Mouse (Mus musculus) liver, embryonic 12.5 days (tissue): ENCODE measurements at regions not wholly inside any gene's neighbourhood (a gene's known extent, or its start where the extent isn't known, plus 50 kb on each side); places are given as distances from the start of the nearest gene placed in this dataset.

Experiments used
- ATAC-seq: fragments of 200-750 bp; cut with Nextera tagmentation; 2 replicates; pipeline ENCODE4 v1.8.0; 2017; ENCODE audit warnings: moderate number of reproducible peaks, mild to moderate bottlenecking, moderate library complexity
- H3K27ac ChIP-seq: fragments of 300-500 bp; sonication (generic); 2 replicates; pipeline ENCODE4 v1.5.1; 2016; ENCODE audit warnings: mild to moderate bottlenecking
- H3K27me3 ChIP-seq: fragments of 300-500 bp; sonication (generic); replicated peaks from 2 replicates; pipeline ENCODE4 v1.6.1; 2016; ENCODE audit warnings: mild to moderate bottlenecking, moderate library complexity
- H3K36me3 ChIP-seq: fragments of 300-500 bp; sonication (generic); 2 replicates; pipeline ENCODE4 v1.6.1; 2016; ENCODE audit warnings: mild to moderate bottlenecking, moderate library complexity
- H3K4me1 ChIP-seq: fragments of 300-500 bp; sonication (generic); 2 replicates; pipeline ENCODE4 v1.6.1; 2016
- H3K4me2 ChIP-seq: fragments of 300-500 bp; sonication (generic); 2 replicates; pipeline ENCODE4 v1.6.1; 2016; ENCODE audit warnings: mild to moderate bottlenecking, moderate library complexity
- H3K4me3 ChIP-seq: fragments of 300-500 bp; sonication (generic); 2 replicates; pipeline ENCODE4 v1.5.1; 2016; ENCODE audit warnings: mild to moderate bottlenecking, moderate library complexity
- H3K9ac ChIP-seq: fragments of 300-500 bp; sonication (generic); 2 replicates; pipeline ENCODE4 v1.6.1; 2016; ENCODE audit warnings: mild to moderate bottlenecking, moderate library complexity
- H3K9me3 ChIP-seq: fragments of 300-500 bp; sonication (generic); replicated peaks from 2 replicates; pipeline ENCODE4 v1.6.1; 2016; ENCODE audit warnings: mild to moderate bottlenecking, moderate library complexity
- WGBS: fragments of 180-500 bp; shearing (Covaris S2); methylation state at CpG from one replicate; pipeline ENCODE4 v1.1.7; 2016; ENCODE audit not compliant: insufficient replicate concordance; 5-methylcytosine and 5-hydroxymethylcytosine counted together

GRCm38 (mm10) chr2:45793561-45793960 is 676.4 kb upstream of the Zeb2 start:
- Histone ChIP-seq H3K36me3 (no peaks in the 10 kb centered on the region), H3K27me3 (no peaks in the 10 kb centered on the region), H3K4me3 (no peak overlapping the region), H3K9ac (no peak overlapping the region), H3K4me2 (no peak overlapping the region), H3K27ac (no peak overlapping the region), H3K9me3 (no peaks in the 10 kb centered on the region), H3K4me1 (no peaks in the 10 kb centered on the region)
- ATAC-seq, result no peak
- WGBS, result 67% methylated on average over 3 of the region's 3 CpGs

DNA sequence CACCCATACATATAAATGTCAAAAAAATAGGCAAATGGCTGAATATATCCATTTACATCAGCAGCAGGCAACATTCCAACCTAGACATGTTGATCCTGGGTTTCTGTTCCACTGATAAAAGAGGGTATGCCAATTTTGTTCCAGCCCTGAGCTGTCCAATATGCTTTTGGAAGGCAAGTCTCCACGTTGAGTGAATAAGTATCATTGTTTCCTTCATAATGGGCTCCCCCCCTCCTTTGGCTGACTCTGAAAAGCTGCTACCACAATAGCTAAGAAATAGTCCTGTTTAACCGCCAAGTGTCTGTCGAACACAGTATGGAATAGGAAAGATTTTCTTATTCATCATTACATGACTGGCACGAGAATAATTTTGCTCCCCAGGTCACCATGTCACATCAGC is 672.5 kb upstream of the Zeb2 start:
- Histone ChIP-seq H3K4me3 (no peak overlapping the region), H3K27me3 (no peaks in the 10 kb centered on the region), H3K9me3 (no peaks in the 10 kb centered on the region), H3K27ac (no peak overlapping the region), H3K4me1 (no peaks in the 10 kb centered on the region), H3K4me2 (no peak overlapping the region), H3K36me3 (no peaks in the 10 kb centered on the region), H3K9ac (no peak overlapping the region)
- no peak for ATAC-seq
- 57% methylated on average over 4 of the region's 4 CpGs for WGBS

GRCm38 (mm10) chr2:45787732-45788390 is 670.7 kb upstream of the Zeb2 start:
- no peak for ATAC-seq
- no peak overlapping the region for H3K9ac ChIP-seq
- no peaks in the 10 kb centered on the region for H3K4me1 ChIP-seq
- 63% methylated on average over 16 of the region's 16 CpGs for WGBS
- H3K9me3 ChIP-seq, result no peaks in the 10 kb centered on the region
- H3K27ac ChIP-seq, result no peak overlapping the region
- no peak overlapping the region for H3K4me3 ChIP-seq
- H3K36me3 ChIP-seq, result no peaks in the 10 kb centered on the region
- H3K4me2 ChIP-seq, result no peak overlapping the region
- H3K27me3 ChIP-seq, result no peaks in the 10 kb centered on the region

GRCm38 (mm10) chr2:45786787-45787186 is 669.6 kb upstream of the Zeb2 start:
- Histone ChIP-seq H3K9ac (no peak overlapping the region), H3K4me1 (no peaks in the 10 kb centered on the region), H3K4me3 (no peak overlapping the region), H3K27ac (no peak overlapping the region), H3K27me3 (no peaks in the 10 kb centered on the region), H3K9me3 (no peaks in the 10 kb centered on the region), H3K36me3 (no peaks in the 10 kb centered on the region), H3K4me2 (no peak overlapping the region)
- no peak for ATAC-seq
- 68% methylated on average over 6 of the region's 6 CpGs for WGBS

- no peak for ATAC-seq
- no peaks in the 10 kb centered on the region for H3K9me3 ChIP-seq
- H3K4me1 ChIP-seq, result no peaks in the 10 kb centered on the region
- WGBS, result 58% methylated on average over 2 of the region's 2 CpGs
- no peaks in the 10 kb centered on the region for H3K36me3 ChIP-seq
- no peak overlapping the region for H3K4me3 ChIP-seq
- H3K9ac ChIP-seq, result no peak overlapping the region
- H3K27me3 ChIP-seq, result no peaks in the 10 kb centered on the region
- H3K27ac ChIP-seq, result no peak overlapping the region
- no peak overlapping the region for H3K4me2 ChIP-seq
Measured at GRCm38 (mm10) chr2:45785684-45786083, 668.5 kb upstream of the Zeb2 start.

DNA sequence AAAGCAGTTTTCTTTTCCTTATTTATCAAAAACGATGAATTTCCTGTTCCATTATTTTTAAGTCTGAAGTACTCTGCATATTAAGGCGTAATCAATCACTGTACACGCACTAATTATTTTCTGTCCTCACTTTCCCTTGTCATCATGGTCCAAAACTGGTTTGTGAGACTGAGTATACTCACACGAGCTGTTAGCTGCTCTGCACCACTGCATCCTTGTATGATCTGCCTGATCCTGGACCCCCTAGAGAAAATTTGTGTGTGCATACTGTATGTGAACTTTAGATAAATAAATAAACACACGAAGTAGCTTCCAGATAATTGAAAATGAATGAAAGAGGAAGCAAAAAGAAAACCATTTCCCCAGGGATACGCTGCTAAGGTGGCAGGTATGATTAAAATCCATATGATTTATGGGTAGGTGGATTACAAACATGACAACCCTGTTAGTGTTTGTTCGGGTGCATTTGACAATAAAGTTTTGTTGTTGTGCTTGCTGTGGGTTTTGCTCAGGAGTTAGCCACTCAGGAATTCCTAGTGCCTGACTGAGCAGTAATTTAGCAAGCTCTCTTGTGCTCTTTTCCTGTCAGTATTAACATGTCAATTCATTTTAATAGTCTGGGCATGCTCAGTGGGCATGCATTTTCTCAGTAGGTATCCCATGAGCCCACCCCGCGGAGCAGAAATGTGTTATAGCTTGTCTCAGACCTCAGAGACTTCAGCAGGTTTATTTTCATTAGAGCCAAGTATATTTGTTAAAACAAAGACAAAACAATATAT is 666.6 kb upstream of the Zeb2 start:
- no peaks in the 10 kb centered on the region for H3K4me1 ChIP-seq
- ATAC-seq, result no peak
- H3K36me3 ChIP-seq, result no peaks in the 10 kb centered on the region
- H3K9ac ChIP-seq, result no peak overlapping the region
- no peaks in the 10 kb centered on the region for H3K27me3 ChIP-seq
- 65% methylated on average over 9 of the region's 9 CpGs for WGBS
- H3K27ac ChIP-seq, result no peak overlapping the region
- H3K4me3 ChIP-seq, result no peak overlapping the region
- H3K9me3 ChIP-seq, result no peaks in the 10 kb centered on the region
- H3K4me2 ChIP-seq, result no peak overlapping the region

DNA sequence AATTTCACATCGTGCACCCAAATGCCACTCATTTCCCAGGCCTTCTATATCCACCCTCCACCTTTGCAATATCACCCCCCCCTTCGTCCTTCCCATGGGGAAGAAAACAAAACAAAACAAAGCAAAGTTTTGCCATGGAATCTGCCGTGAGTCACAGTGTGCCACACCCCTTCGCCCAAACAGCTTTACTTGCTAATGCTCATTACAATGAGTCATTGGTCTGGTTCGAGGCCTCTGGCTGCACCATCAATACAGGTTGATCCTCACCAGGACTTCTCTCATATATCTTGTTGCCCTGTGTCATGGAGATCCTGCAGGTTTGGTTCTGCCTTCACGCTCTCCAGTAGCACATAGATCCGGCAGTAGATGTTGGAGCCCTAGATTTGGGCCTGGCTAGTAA is 660.3 kb upstream of the Zeb2 start:
- no peak overlapping the region for H3K27ac ChIP-seq
- no peaks in the 10 kb centered on the region for H3K27me3 ChIP-seq
- no peaks in the 10 kb centered on the region for H3K9me3 ChIP-seq
- H3K4me1 ChIP-seq, result no peaks in the 10 kb centered on the region
- H3K36me3 ChIP-seq, result no peaks in the 10 kb centered on the region
- no peak overlapping the region for H3K9ac ChIP-seq
- H3K4me2 ChIP-seq, result no peak overlapping the region
- H3K4me3 ChIP-seq, result no peak overlapping the region
- WGBS, result 81% methylated on average over 7 of the region's 7 CpGs
- no peak for ATAC-seq

GRCm38 (mm10) chr2:45776485-45777135 is 659.4 kb upstream of the Zeb2 start:
- no peaks in the 10 kb centered on the region for H3K27me3 ChIP-seq
- H3K36me3 ChIP-seq, result no peaks in the 10 kb centered on the region
- no peak overlapping the region for H3K27ac ChIP-seq
- ATAC-seq, result no peak
- 78% methylated on average over 17 of the region's 17 CpGs for WGBS
- H3K4me3 ChIP-seq, result no peak overlapping the region
- H3K4me1 ChIP-seq, result no peaks in the 10 kb centered on the region
- no peak overlapping the region for H3K4me2 ChIP-seq
- H3K9ac ChIP-seq, result no peak overlapping the region
- H3K9me3 ChIP-seq, result no peaks in the 10 kb centered on the region

DNA sequence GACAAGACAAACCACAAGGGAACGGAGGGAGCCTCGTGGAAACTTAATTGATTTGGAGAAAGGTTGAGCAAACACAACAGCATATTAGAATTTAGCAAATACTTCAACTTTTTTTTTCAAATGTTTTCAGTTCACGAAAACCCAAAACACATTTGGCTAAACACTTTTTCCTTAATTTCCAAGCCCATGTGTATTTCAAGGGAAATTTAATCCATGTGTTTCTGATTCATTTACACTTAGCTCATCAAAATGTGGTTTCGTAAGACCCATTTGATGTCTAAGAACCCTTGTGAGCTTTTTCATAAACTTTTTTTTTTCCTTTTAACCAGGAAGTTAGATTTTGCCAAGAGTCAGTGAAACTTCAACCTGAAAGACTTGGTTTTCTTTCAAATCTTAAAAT is 658.5 kb upstream of the Zeb2 start:
- Histone ChIP-seq H3K36me3 (no peaks in the 10 kb centered on the region), H3K27ac (no peak overlapping the region), H3K9me3 (no peaks in the 10 kb centered on the region), H3K4me3 (no peak overlapping the region), H3K4me1 (no peaks in the 10 kb centered on the region), H3K9ac (no peak overlapping the region), H3K27me3 (no peaks in the 10 kb centered on the region), H3K4me2 (no peak overlapping the region)
- 72% methylated on average over 4 of the region's 4 CpGs for WGBS
- no peak for ATAC-seq

- 61% methylated on average over 3 of the region's 3 CpGs for WGBS
- H3K27ac ChIP-seq, result no peak overlapping the region
- H3K27me3 ChIP-seq, result no peaks in the 10 kb centered on the region
Measured at GRCm38 (mm10) chr2:45774416-45774815, 657.2 kb upstream of the Zeb2 start.

DNA sequence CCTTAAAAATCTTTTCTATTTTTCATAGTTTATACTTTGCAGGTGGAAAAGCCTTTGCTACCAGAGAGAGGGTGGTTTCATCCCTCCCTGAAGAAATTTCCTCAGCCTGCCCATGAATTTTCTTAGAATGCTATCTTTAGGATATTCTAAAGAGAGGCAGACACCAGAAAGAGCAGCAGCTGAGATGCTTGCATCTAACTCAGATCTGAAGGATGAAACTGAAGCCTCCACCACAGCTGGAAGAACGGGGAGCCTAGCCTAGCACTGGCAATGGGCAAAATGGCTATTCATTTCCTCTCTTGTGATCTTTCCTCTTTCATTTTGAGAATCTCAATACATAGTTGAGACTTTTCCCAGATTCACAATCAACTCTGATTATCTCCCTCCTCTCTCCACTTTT is 640.0 kb upstream of the Zeb2 start:
- Histone ChIP-seq H3K9me3 (no peaks in the 10 kb centered on the region), H3K4me3 (no peak overlapping the region), H3K36me3 (no peaks in the 10 kb centered on the region), H3K27me3 (no peaks in the 10 kb centered on the region), H3K4me1 (no peaks in the 10 kb centered on the region), H3K9ac (no peak overlapping the region), H3K4me2 (no peak overlapping the region), H3K27ac (no peak overlapping the region)
- WGBS, result 45% methylated on average over 1 of the region's 1 CpGs
- no peak for ATAC-seq

More at GRCm38 (mm10) chr2:45774416-45774815, 657.2 kb upstream of the Zeb2 start:
- H3K4me3 ChIP-seq, result no peak overlapping the region
- no peaks in the 10 kb centered on the region for H3K9me3 ChIP-seq
- H3K36me3 ChIP-seq, result no peaks in the 10 kb centered on the region
- no peak for ATAC-seq
- no peaks in the 10 kb centered on the region for H3K4me1 ChIP-seq
- H3K9ac ChIP-seq, result no peak overlapping the region
- no peak overlapping the region for H3K4me2 ChIP-seq

DNA sequence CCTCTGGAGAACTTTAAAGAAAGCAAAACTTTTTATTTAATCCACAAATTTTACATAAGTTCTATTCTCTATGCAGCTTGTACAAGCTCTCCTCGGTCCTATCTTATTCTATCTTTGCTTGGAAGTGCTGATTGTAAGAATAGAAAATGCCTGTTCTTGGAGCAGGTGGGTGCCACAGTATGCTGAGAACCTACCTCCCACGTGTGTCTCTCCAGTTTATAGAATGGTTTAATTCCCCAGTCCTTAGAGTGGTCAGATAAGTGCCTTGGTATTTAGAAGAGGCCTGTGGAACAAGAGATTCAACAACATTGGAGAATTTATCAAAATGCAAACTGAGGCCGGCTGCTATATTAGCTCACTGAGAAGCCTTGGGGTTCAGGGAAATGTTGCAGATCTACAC is 639.2 kb upstream of the Zeb2 start:
- H3K36me3 ChIP-seq, result no peaks in the 10 kb centered on the region
- H3K9me3 ChIP-seq, result no peaks in the 10 kb centered on the region
- no peak overlapping the region for H3K4me2 ChIP-seq
- 50% methylated on average over 3 of the region's 3 CpGs for WGBS
- H3K4me3 ChIP-seq, result no peak overlapping the region
- ATAC-seq, result no peak
- no peaks in the 10 kb centered on the region for H3K27me3 ChIP-seq
- no peaks in the 10 kb centered on the region for H3K4me1 ChIP-seq
- H3K27ac ChIP-seq, result no peak overlapping the region
- no peak overlapping the region for H3K9ac ChIP-seq
